Mouse (Mus musculus): Measurements from ENCODE around the gene Gm49601.
A peak's percentile ranks its signal among the peaks of the same experiment; 100 is the strongest.

The Gm49601 gene

GRCm38 (mm10) chr16:18629390-18630231 is 3.4 kb upstream of the Gm49601 start, which contains the start of gene Sept5:
Sept5 (minus strand) TSS chr16:18629954.
- no peak for DNase-seq (ENCODE audit: low read depth, low spot score)

- no peak for DNase-seq (ENCODE audit: low read depth, low spot score)
Observed at GRCm38 (mm10) chr16:18628948-18629340, 2.7 kb upstream of the Gm49601 start.

GRCm38 (mm10) chr16:18628206-18628947 is 2.1 kb upstream of the Gm49601 start:
- no peak for DNase-seq (ENCODE audit: low read depth, low spot score)

GRCm38 (mm10) chr16:18627163-18627562 is 936 bp upstream of the Gm49601 start:
- DNase-seq (ENCODE audit: low read depth, low spot score) = no peak

- DNase-seq (ENCODE audit: low read depth, low spot score) = no peak
Observed at GRCm38 (mm10) chr16:18625791-18626311, 376 bp downstream of the Gm49601 start.

- no peak for DNase-seq (ENCODE audit: low read depth, low spot score)
Observed at GRCm38 (mm10) chr16:18625097-18625496, 1.1 kb downstream of the Gm49601 start.

- no peak for DNase-seq (ENCODE audit: low read depth, low spot score)
Observed at GRCm38 (mm10) chr16:18624641-18625040, 1.6 kb downstream of the Gm49601 start.

- DNase-seq (ENCODE audit: low read depth, low spot score) = no peak
Observed at GRCm38 (mm10) chr16:18623751-18624540, 2.3 kb downstream of the Gm49601 start.

GRCm38 (mm10) chr16:18622916-18623750 is 3.1 kb downstream of the Gm49601 start:
- no peak for DNase-seq (ENCODE audit: low read depth, low spot score)

- no peak for DNase-seq (ENCODE audit: low read depth, low spot score)
Observed at GRCm38 (mm10) chr16:18622019-18622418, 4.2 kb downstream of the Gm49601 start, which contains the start of gene Gp1bb. Gp1bb (minus strand) TSS chr16:18622403.

GRCm38 (mm10) chr16:18621362-18622001 is 4.7 kb downstream of the Gm49601 start:
- no peak for DNase-seq (ENCODE audit: low read depth, low spot score)

GRCm38 (mm10) chr16:18620601-18621361 is 5.4 kb downstream of the Gm49601 start:
- DNase-seq (ENCODE audit: low read depth, low spot score) = no peak

- DNase-seq (ENCODE audit: low read depth, low spot score) = no peak
Observed at GRCm38 (mm10) chr16:18620201-18620600, 6.0 kb downstream of the Gm49601 start.

- no peak for DNase-seq (ENCODE audit: low read depth, low spot score)
Observed at GRCm38 (mm10) chr16:18619110-18619509, 7.1 kb downstream of the Gm49601 start.

GRCm38 (mm10) chr16:18618297-18618696 is 7.9 kb downstream of the Gm49601 start:
- DNase-seq (ENCODE audit: low read depth, low spot score) = no peak

- DNase-seq (ENCODE audit: low read depth, low spot score) = peak; percentile 66
Observed at GRCm38 (mm10) chr16:18617370-18618065, 8.7 kb downstream of the Gm49601 start.

GRCm38 (mm10) chr16:18613301-18613700 is 12.9 kb downstream of the Gm49601 start:
- no peak for DNase-seq (ENCODE audit: low read depth, low spot score)

GRCm38 (mm10) chr16:18611752-18612151 is 14.5 kb downstream of the Gm49601 start:
- DNase-seq (ENCODE audit: low read depth, low spot score) = no peak

GRCm38 (mm10) chr16:18609099-18609498 is 17.1 kb downstream of the Gm49601 start:
- no peak for DNase-seq (ENCODE audit: low read depth, low spot score)

All from retina, adult 2 months (tissue).